Mouse (Mus musculus): ENCODE data around the gene Patj. TPM values are rescaled to one million over a fixed set of nuclear protein-coding genes. Genes with fewer than 3 reads are reported as not detected.
"Not testable (repeated sequence)": the region's sequence is repeated elsewhere in the genome, so short reads cannot be mapped to it uniquely, and the experiment has no call there.

The Patj gene
- total RNA-seq, 4 experiments from 2014 or later: 2.1 to 3.9 (median 2.4) TPM

DNA sequence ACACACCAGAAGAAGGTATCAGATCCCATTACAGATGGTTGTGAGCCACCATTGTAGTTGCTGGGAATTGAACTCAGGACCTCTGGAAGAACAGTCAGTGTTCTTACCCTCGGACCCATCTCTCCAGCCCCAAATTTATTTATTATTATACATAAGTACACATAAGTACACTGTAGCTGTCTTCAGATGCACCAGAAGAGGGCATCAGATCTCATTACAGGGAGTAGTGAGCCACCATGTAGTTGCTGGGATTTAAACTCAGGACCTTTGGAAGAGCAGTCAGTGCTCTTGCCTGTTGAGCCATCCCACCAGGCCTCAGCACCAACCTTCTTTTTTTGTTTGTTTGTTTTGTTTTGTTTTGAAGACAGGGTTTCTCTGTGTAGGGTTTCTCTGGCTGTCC lies 329.1 kb downstream of the Patj start:
- DNase-seq (ENCODE audit: low spot score in 2 of 2): not testable (repeated sequence)

DNA sequence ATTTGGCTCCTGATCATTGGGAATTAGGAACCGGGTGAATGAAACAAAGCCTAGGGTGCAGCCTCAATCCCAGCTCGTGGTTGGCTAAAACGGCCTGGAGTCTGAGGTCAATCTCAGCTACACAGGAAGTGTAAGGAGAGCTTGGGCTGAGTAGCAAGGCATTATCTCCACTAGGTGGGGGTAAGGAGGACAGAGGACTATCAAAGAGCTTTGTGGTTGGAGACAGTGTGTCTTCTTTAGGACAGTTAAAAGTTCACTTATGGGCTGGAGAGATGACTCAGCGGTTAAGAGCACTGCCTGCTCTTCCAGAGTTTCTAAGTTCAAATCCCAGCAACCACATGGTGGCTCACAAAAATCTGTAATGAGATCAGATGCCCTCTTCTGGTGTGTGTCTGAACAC lies 329.9 kb downstream of the Patj start:
- no peak for DNase-seq (ENCODE audit: low spot score in 2 of 2)

DNA sequence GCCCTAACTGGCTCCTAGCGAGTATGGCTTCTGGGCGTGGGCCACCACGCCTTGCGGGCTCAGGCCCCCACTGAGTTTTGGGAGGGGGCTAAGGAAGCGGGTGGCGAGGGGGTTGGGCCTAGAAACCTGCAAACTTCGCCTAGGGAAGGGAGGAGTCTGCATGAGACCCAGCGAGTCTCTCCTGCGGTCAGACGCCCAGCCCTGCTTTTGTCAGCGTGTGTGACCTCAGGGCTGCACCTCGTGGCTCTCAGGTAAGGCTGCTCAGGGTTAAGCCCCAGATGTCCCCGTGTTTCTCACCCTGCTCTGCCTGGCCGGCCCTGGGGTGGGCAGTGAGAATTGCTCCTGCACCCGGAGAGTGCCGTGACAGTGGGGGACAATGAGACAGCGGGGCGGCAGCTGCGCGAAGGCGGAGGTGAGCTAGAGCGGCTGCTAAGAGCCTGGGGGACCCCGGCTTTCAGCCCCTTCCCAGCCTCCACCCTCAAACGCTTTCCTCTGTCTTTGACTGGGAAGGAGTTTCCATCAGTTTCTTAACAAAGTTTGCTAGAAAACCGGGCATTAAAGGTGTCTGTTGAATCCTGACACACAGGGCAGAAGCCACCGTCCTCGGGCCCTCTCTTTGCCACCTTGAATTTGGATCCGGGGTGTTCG lies 331.1 kb downstream of the Patj start, which contains the start of gene L1td1:
L1td1 (plus strand) TSS at position 145 of the 648 bp plus-strand sequence.
- DNase-seq (ENCODE audit: low spot score in 2 of 2): no peak

DNA sequence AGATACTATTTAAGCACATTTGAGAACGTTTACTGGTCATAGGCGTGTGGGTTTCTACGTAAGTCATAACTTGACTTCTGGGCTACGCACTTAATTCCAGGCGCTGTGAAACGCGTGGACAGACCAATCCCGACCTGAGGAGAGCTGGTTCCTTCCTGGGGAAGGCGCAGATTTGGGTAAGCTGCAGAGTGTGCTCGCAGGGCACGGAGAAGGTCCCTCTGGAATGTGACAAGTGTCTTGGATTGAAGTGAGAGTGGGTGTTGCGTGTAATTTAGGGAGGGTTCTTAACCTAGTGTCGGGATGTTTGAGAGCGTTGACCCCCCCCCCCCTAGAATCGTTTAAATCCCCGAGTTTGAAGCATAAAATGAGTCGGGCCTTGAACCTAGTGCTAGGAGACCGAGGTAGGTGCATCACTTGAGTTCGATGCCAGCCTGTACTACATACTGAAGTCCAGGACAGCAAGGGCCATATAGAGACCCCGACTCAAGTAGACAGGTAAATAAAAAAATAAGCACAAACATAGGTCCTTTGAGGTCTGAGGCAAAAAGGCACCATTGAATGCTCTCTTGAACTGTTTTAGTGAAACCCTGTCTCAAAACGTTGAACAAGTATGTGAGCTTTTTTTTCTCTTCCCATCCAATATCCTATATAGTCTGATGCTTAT lies 331.8 kb downstream of the Patj start:
- DNase-seq (ENCODE audit: low spot score in 2 of 2): no peak

DNA sequence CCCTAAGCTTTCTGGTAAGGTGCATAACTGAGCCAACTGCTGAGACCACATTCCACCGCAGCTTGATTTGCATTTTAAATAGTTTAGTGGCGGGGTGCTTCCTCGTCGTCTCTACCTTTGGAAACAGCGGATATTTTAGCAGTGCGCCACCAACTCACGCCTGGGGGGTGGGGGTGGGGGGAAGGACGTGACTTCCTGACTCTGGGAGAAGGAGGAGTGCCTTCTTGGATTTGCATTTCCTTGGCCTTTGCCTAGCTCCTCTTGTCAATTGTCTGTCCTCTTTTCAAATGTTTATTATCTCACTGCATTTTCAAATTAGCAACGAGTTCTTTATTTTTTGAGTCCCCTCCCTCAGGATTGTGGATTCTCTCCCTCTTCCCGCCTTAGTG lies 332.4 kb downstream of the Patj start:
- no peak for DNase-seq (ENCODE audit: low spot score in 2 of 2)

DNA sequence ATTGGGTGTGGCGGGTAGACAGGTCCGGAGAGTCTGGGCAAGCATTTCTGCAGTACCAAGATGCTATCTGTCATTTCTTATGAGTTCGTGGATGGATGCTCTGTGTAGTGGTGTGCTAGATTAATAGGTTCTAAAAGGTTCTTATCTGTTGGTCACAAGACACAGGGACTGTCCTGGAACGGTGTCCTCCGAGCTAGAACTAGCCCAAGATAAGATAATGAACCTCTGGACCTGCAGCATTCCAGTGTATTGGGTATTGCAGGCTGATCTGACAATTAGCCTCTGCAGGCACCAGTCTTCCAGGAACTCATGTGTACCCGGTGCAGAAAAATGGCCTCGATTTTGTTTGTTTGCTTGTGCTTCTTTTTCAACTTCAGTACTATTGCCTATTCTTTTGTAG lies 333.1 kb downstream of the Patj start:
- DNase-seq (ENCODE audit: low spot score in 2 of 2): no peak

DNA sequence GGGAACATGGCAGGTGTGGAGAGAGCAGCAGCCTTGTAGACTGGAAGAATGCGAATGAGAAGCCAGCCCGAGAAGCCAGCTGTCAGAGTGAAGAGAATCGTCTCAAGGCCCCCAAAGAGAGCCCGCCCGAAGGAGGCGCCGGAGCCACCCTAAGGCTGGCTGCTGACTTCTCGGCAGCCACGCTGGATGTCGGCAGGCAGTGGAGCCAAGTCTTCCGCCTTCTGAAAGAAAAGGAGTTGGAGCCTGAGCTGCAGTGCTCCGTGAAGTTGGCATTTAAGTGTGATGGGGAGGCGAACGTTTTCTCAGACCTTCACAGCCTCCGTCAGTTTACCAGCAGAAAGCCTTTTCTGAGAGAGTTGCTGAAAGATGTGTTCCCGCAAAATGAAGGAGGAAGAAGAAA lies 338.1 kb downstream of the Patj start:
- DNase-seq (ENCODE audit: low spot score in 2 of 2): no peak

DNA sequence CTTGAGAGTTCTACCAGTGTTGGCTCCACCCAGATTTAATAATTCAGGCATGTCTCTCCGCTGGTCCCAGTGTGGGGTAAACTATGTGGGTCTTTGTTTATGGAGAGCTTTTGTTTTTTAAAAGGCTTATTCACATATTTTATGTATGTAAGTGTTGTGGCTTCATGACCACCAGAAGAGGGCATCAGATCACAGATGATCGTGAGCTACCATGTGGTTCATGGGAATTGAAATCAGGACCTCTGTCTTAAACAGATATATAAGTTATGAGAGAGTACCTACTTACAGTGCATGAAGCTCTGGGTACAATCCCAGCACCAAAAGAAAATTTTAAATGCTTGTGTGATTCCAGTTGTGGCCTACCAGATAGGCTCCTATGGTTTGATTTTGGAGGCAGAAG lies 344.2 kb downstream of the Patj start:
- DNase-seq (ENCODE audit: low spot score in 2 of 2): no peak

DNA sequence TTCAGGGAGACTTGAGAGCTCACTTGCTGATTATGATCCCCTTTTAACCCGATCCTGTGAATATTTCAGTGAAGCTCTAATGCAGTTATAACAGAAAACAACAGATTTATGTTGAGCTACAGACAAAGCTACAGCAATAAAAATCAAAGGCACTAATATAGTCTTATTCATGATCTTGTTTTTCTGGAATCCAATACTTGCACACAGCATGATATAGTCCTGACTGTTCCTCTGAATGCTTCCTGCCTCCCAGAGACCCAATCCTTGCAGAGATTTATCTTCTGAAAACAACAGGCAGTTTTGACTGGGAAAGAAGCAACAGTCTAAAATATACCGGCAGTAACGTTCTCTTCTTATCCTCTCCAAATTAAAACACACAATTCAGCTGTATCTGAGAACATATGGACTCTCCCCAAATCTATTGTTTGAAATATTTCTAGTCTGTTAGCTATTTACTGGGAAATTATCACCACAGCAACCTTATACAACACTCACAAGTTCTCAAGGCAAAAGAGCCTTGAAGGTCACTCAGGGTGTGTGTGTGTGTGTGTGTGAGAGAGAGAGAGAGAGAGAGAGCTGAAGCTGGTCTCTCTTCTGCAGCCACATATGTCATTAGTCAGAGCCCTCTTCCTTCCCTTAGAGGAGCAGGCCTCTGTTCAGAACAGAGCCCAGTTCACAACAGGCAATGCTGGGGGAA lies 347.8 kb downstream of the Patj start:
- DNase-seq (ENCODE audit: low spot score in 2 of 2): no peak

DNA sequence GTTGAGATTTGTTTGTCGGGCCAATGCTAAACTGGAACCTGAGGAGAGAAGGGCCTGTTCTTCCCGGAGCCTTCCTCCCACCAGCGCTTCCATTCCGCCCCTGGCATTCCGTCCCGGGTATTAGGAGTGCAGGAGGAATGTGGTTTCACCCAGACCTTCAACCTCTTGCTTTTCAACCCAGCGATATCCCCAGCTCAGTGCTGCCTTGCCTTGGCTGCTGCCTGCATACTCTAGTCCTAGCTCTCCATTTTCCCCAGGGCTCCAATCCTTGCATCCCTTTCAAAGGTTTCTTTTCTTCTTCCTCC lies 348.3 kb downstream of the Patj start:
- no peak for DNase-seq (ENCODE audit: low spot score in 2 of 2)

DNA sequence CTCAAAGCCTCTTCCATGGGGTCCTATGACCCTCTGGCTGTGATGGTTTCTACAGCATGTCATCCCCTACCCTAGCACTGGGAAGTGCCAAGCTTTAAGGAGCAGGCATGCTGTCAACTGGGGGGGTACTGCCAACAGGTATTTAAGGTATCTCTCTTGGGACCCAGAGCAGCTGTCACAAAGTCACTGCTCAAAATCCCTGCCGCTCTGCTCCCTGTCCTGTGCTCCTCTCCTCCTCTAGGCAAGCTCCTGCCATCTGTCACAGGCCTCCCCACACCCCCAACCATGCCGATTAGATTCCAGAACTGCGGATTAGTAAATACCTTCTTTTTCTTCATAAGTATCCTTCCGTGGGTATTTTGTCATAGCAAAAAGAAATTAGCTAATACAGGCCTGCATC lies 358.9 kb downstream of the Patj start:
- DNase-seq (ENCODE audit: low spot score in 2 of 2): no peak

DNA sequence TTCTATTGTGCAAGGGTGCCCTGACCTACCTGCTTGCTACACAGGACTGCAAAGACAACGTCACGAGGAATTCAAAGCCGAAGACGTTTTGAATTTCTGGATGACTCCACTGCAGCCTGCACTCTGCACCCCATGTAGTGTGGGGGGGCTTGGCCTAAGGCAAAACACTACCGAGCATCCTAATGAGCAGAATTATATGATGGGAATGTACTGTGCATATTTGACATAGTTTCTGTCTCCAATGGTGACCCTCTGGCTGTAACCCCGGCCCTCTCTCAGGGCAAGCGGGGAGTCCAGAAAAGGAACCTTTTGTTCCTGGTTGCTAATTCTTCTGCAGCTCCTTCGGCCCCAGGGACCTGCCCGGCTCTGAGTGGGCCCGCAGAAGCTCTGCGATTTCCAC lies 360.6 kb downstream of the Patj start:
- no peak for DNase-seq (ENCODE audit: low spot score in 2 of 2)

DNA sequence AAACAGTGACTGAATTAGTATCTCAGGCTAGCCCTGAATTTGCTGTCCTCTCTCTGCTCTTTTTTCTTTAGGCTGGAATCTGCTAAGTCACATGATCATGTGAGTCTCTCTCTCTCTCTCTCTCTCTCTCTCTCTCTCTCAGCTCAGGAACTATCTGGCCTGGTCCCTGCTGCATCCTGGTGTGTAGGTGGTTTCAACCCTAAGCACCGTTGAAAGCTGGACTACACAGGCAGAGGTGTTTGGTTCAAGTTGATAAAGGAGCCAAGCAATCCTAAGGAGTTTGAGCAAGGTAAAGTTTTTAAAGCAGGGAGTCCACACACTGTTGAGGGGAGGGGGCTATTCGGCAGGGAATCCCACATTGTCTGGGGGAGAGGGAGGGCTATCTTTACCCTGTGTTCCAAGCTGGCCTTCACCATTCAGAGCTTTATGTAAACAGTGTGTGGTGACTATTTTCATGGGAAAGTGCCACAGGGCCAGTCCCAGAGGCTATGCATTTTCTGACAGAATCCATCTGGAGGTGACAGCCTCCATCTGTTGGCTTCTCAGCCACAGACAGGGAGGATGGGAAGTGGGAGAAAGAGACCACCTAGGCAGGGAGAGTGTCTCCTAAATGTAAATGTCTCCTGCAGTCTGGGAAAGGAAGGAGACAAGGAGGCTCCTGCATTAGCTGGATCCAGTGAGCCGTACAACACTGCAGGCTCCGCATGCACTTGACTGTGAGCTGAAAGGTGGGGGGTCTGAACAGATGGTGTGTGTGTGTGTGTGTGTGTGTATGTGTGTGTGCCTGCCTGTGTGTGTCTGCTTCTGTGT lies 362.6 kb downstream of the Patj start:
- no peak for DNase-seq (ENCODE audit: low spot score in 2 of 2)

DNA sequence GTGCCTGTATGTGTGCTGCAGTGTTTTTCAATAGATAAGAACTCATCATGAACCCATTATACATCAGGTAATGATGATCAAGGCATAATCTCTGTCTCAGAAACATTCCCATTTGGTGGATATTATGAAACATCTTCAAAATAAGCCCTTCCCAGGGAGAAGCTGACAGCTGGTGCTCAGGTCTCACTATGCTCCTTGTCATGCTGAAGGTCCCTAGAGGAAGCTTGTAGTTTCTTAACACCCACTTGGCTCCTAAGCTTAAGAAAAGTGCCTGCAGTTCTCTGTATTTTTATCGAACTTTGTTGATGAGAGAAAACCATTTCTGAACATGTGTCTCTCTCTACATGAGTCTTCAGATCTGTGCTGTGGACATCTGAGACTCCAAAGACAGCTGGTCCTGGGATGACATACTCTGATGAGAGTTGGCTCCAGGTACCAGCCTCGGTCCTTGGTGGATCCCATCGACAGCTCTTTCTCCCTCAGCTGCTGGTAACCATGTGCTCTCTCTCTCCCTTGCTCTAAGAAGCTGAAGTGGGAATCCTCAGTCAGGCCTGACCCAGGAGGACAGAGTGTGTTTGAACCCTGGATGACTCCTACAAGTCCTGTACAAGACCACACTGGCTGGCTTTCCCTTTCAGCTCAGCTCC lies 363.4 kb downstream of the Patj start:
- DNase-seq (ENCODE audit: low spot score in 2 of 2): no peak

DNA sequence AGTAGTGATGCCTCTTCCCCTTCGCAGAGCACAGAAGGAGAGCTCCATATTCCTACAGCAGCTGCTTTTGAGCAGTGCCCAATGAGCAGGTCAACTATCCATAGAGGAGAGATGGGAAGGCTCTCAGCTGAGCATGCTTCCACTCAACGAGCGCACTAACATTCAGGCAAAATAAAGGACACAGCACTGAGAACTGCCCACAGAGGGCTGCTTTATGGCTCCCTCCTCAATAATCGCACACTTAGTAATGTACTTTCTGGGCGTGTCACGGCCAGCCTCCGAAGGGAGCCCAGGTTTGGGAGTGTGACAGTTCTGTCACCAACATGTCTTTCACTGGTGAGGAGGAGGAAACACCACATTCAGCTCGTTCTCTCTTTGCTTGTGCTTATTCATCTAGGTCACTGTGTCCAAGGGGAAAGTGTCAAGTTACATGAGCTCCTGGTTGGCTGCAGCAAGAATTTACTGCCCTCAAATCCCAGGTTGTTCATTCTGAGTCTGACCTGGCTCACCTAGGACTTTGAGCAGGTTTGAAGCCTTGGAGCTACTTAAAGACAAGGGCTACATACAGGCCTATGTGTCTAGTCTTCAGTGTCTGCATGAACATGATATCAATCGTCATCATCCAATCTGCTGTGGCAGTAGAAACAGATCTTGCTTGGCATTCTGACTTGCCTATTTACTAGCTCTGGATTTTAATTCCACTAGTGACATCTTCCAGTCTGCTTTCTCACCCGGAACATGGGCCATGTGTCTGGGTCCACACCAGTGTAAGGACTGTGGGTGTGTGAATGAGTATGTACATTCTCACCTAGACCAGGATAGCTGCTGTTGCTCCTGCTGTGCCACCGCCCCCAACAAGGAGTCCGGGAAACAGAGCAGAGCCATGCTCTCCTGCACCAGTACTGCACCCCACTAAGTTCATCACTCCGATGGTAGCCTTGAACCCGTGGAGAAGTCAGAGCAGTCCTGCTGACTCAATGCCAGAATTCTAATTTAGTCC lies 371.8 kb downstream of the Patj start:
- no peak for DNase-seq (ENCODE audit: low spot score in 2 of 2)

Small RNAs within 50 kb of the gene (microRNA-seq; reads per million reads assigned to microRNA genes)
- gene Gm22625 (not detected), gene Gm26154 (not detected)

Other genes with a start within 250 kb of the Patj start
- gene Tm2d1, start 12.5 kb upstream of the Patj start, total RNA-seq (2022): 10 to 100 TPM; 37.9 to 47.5 (median 40.5) TPM